Mouse (Mus musculus): ENCODE results near the gene Ank3.

Ank3 gene

DNA sequence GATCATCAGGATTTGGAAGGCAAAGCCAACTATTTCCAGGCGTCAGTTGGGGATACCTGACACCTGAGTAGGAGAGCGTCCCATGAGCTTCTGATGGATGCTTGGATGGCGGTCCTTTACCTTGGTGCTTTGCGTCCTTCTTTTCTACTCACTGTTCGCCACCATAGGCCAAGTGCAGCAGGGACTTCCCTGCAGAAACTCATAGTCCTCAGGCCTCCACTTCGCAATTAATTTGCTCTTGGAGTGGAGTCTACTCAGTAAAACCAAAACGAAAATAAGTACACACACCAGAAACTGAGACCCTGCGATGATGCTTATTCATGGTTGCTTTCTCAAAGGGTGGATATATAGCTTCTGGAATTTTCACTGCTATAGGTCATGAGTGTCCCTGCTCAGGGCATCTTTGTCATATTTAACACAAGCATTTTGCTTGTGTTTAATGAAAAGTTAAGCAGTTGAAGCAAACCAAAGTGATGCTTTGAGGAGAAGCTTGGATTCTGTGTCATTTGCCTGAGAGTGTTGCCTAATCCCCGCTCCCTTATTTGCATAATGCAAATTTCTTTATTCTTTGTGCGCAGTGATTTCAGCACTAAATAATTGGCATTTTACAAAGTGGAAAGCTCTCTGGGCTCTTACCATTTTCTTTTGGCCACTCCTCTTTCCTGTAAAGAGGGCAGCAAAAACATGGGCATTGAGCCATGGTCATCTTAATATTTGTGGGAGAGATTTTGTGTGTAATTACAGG is 145.5 kb downstream of the Ank3 start:
- DNase-seq: no peak

DNA sequence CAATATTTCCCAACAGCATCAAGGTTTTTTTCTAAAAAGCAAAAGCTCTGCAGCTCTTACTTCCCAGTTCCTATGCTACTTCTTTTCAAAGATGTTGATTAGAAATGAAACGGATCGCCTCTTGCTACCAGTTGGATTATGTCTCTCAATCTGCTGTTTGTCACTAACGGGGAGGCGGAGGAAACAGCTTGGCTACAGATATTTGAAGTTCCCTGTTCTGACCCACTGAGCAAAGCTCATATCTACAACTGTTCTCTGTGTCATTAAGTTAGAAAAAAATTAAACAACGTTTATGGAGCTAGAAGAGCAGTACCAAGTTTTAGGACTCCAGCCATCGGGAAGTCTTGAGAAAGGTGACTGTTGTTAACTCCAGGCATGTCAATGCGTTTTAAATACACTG is 146.1 kb downstream of the Ank3 start:
- no peak for DNase-seq

DNA sequence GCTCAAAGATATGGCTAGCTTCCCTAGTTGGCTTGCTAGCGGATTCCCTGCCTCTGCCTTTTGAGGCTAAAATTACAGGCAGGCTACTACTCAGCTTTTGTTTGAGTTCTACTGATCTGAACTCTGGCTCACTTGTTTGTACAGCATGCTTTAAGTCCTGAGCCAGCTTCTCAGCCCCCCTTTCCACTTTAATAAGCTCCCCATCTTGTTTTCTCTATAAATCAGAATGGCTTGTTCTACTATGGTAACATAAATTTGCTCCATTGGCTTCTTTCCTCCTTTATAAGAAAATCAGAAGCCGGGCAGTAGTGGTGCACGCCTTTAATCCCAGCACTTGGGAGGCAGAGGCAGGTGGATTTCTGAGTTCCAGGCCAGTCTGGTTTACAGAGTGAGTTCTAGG is 147.4 kb downstream of the Ank3 start:
- DNase-seq: no peak

DNA sequence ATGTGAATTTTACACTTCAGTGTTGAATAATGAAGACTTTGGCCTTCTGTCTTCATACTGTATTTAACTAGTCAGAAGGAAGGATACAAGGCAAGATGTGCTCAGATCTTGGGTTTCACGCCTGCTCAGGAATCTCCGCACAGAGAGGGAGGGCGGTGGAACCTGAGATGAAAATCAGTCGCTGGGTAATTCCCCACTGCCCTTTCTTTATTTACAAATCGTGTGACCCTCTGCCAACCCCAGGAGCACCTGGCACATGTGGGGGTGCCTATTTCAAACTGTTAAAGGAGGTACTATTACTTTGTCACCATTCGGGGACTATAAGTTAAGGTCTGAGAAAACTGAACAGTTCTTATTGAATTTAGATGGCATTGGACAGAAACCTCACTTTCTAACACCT is 148.1 kb downstream of the Ank3 start:
- no peak for DNase-seq

DNA sequence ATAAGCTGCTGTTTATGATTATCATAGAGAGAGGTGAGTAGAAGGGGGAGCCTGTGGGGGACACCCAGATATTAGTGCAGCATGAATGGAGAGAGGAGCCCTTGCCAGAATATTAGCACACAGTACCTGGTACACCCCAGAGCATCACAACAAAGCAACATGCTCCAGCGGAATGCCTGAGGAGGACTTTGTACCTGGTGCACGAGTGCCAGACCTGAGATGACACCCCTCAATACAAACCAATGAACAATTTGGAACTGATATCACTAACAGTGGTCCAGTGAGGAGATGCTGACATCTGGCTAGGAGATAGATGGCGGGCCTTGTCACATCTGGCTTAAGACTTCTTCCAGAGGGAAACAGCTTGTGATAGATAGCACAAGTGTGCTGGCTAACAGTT is 150.2 kb downstream of the Ank3 start:
- DNase-seq: no peak

DNA sequence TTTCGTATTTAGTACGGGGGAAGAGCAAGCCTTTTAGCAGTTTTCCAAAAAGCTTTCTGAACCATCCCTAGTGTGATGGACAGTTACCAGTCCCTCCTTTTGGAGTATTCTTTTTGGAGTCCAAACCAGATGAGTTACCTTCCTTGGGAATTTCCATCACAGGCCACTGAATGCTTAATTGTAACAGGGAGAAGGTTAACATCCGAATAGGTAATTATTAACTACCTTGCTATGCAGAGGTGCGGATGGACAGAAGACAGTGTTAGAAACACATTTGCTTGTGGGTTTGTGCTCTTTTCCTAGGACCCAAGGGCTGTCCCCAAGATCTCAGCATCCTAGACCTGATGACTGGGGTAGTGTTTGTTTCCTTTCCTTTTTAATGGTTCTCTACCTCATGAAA is 150.6 kb downstream of the Ank3 start:
- DNase-seq: no peak

DNA sequence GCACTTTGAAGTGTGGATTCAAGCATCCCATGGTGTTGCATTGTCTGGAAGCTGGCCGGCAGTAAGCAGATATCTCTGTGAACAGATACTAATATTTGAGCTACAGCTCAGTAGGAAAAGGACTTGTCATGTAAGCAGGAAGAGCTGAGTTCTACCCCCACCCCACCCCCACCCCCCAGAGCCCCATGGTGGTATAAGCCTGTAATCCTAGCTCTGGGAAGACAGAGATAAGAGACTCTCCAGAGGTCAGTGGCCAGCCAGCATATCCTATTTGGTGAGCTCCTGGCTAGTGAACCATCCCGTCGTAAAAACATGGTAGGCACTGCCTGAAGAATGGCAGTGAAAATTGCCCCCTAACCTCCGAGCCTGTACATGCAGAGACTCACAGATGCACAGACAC is 152.3 kb downstream of the Ank3 start:
- no peak for DNase-seq

DNA sequence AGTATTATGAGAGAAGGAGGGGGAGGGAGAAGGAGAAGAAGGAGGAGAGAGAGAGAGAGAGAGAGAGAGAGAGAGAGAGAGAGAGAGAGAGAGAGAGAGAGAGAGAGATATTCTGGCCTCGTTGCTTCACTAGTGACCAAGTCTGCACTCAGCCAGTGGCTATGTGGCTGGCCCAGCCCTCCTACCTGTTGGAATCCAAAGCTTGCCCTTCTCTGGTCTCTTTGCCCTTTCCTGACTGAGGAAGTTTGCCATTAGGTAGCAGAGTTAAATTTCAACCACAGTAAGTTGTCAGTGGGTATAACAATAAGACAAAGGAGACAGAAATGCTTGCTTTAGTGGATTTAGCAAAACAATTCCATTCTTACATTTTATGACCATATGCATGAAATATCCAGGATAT is 154.5 kb downstream of the Ank3 start:
- no peak for DNase-seq

DNA sequence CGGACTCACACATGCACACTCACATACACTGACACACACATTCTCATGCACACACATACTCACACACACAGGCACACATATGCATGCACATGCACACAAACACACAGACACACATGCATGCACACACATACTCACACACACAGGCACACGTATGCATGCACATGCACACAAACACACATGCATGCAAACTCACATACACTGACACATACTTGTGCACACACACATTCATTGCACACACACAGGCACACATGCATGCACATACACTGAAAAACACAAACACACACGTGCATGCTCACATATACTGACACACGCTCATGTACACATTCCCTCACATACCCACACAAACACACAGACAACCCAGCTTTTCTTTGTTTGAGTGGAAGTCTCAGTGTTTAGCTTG is 157.0 kb downstream of the Ank3 start:
- no peak for DNase-seq

DNA sequence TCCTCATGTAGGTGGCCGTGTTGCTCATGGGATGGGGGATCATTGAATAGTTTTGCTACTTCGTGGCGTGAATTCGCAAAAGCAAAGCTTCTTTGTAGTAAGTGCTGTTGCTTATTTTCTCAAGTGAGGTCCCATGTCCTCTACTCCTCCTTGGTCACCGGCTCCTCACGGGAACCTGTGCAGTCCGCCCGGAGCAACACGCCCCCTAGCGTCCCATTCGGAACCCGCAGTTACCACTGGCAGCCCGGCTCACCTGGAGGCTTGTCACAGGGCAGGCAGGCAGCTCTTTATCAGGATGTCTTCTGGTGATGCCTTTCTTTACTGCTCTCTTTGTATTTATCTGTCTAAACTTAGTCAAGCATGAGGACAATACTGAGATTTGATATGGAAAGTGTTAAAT is 157.7 kb downstream of the Ank3 start:
- DNase-seq: peak; percentile 57

DNA sequence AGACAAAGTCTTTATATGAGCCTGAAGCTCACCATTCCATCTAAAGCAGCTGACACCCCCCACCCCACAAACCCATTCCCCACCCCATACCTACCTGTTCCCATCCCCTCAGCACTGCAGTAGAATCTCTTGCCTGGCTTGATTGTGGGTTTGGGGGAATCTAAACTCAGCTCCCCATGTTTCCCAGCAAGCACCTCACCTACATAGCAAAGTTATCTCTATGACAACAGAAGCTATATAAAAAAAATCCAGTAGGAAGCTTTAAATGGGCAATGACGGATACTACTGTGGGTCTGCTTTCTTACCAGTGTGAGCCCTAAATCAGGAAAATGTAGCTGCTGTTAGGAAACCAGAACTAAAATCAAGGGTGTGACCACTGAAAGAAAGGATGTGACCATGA is 161.7 kb downstream of the Ank3 start:
- DNase-seq: no peak

DNA sequence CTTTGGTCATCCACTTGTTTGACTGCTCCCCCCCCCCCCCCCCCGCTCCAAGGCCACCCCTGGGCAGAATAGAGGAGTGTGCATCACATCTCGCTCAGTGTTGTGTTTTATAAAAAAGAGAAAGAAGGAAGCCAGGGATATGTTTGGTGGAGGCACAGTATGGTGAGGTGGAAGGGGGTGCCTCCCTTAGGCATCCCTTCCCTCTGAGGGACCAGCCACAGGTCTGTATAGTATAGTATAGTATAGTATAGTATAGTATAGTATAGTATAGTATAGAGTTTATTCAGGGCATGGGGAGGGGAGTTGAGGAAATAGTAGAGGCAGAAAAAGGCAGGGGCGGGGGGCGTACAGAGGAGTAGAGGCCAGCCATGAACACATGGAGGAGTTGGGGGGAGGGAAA is 164.4 kb downstream of the Ank3 start:
- no peak for DNase-seq

DNA sequence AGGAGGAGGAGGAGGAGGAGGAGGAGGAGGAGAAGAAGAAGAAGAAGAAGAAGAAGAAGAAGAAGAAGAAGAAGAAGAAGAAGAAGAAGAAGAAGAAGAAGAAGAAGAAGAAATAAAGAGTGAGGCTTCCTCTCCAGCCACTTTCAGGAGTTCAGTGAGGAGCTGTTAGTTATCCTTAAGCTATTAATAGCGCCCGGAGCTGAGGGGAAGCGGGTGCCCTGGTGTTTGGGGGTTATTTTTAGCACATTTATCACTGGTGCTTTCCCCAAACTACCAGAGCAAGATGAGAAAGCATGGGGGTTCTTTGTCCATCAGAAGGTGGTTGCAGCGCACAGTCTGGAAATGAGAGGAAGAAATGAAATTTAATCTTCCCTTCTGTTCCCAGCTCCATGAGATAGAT is 166.5 kb downstream of the Ank3 start:
- DNase-seq: no peak

DNA sequence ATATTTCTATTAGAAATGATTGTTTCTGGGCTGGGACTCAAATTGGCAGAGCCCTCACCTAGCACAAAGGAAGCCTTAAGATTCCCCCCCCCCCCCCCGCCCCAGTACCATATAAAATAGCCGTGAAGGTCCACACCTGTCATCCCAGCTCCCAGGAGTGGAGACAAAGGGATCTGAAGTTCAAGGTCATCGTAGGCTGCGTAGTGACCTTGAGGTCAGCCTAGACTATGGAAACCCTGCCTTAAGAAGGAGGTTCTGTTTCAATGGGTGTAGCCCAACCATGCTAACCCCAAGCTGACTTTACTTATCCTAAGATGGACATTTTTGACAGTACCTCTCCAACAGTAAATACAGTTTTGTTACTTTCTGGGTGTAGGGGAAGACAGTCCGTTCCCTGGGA is 170.4 kb downstream of the Ank3 start:
- DNase-seq: no peak

DNA sequence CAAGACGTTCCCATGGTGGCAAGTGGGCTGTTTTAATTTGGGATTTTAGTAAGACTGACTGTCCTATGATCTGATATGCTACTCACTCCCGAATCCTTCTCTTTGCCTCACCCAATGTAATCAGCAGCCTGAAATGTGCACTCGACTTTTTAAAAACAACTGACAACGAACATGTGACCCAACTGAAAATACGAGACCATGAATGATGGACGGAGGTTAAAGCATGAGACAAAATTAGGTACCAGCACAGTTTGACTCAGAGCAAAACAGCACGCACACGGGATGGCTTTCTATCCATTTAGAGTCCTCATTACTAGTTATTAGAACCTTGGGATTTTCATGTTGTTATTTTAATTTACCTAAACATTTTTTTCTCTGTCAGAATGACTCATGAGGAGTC is 171.2 kb downstream of the Ank3 start:
- DNase-seq: no peak

DNA sequence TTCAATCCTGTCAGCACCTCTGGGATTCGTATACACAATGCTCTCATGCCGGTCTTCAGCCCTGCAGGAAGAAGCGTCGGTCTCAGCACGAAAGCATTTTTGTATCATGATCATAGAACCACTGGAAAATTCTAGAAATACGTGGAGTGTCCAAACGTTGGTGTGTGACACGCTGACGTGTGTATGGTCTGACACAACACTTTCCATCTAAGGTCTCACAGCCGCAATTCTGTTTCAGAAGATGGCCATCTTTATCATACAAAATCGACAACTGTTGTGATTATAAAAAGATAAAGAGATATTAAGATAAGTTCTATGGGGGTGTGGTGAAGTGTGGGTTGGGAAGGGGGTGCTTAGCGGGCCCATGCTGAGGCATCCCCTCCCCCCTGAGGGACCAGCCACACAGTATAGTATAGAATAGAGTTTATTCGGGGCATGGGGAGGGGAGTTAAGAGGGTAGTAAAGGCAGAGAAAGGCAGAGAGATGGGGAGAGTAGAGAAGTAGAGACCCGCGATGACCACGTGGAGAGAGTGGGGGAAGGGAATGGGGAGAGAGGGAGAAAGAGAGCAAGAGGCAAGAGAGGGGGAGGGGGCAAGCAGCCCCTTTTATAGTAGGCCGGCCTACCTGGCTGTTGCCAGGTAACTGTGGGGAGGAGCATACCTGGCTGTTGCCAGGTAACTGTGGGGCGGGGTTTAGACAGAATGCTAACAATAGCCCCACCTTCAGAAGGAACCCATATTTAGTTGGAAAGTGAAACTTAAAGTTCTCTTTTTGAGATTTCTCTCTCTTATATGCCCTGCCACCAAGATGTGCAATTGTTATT is 172.1 kb downstream of the Ank3 start:
- peak; percentile 26 for DNase-seq

DNA sequence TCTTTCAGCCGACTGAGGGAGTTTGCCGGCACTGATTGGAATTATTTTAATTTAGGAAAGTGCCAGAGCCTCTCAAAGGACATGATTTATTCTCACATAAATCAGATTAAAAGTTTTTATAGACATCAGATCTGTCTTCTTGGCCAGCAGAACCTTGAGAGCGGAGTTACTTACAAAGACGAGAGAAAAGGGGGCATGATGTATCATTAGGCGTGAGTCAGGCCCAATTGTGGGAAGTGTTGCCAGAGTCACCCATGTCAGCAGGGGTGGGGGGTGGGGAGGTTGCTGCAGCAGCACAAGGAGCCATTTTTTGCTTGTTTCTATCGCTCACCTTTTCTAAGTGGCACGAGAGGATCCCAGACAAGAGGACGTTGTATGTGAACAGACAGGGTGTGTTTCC is 172.8 kb downstream of the Ank3 start:
- DNase-seq: no peak

DNA sequence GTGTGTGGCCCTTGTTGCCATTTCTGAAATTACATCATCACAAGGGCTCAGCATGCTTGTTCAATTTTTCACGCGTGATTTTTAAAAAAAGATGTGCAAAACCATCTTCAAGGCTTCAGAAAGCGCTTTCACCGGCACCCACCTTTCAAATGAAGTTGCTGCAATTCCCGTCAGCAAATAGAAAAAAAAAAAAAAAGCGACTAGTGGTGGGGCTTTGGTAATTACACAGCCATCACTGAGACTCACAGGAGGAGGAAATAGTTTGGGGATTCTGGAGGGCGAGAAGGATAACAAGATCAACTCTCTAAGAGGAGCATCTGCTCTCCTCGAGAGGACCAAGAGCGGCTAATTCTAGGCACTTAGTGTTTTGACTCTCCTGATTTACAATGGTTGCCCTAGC is 173.4 kb downstream of the Ank3 start:
- no peak for DNase-seq

DNA sequence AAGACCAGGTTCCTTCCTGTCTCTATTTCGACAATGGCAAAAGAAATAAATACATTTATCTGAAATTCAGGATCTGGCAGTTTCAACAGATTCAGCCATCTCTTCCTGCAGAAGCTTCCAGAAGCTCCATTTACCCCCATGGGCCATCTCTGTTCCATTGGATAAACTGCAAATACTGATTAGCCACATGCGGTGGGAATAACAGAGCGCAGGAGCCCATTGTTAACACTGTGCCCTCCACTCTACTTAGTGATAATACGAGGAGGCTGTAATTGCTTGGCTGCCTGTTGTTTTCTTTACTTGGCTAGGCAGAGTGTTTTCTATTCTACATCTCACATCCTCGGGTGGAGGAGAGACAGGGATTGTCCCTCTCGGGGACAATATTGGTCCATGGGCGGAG is 174.5 kb downstream of the Ank3 start:
- no peak for DNase-seq

DNA sequence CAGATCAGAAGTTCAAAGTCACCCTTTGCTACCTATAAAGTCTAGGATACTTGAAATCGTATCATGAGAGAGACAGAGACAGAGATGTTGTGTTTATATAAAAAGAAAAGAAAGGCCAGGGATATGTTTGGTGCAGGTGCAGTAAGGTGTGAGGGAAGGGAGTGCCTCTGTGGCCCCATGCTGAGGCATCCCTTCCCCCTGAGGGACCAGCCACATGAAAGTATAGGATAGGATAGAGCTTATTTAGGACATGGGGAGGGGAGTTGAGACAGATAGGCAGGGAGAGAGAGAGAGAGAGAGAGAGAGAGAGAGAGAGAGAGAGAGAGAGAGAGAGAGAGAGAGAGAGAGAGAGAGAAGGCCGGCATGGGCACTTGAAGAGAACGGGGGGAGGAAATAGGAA is 175.2 kb downstream of the Ank3 start:
- DNase-seq: no peak

DNA sequence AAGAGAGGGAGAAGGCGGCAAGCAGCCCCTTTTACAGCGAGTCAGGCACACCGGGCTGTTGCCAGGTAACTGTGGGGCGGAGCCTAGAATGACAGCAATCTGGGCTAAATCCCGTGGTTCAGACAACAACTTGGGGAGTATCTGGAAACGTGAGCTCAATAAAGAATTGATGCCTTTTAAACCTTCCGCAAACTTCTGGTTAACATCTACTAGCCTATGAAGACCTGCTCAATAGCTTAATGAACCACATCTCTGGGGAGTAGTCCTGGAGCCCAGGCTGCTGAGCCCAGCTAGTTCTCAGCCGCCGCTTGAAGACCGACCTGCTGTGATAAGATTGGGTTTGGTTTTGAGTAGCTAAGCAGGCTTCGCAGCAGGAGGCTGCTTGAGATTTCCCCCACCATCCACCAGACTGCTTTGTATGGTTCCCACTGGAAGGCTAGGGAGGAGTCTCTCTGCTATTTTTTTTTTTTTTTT is 175.7 kb downstream of the Ank3 start:
- DNase-seq: no peak

DNA sequence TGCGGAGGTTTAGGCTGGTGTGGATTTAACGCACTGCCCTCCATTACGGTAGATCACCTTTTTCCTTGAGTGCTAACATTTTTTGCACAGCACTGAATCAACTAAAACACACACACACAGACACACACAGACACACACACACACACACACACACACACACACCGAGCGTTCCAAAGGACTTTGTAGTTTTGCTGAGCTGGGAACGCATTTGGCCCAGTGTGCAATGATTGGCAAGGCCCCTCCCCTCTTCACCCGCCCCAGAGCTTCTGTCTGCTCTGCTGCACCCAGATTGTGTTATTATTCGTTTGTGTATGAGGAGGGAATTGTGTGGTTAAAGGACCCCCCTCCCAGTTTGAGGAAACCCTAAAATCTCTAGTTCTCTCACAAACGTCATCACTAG is 176.3 kb downstream of the Ank3 start:
- no peak for DNase-seq

DNA sequence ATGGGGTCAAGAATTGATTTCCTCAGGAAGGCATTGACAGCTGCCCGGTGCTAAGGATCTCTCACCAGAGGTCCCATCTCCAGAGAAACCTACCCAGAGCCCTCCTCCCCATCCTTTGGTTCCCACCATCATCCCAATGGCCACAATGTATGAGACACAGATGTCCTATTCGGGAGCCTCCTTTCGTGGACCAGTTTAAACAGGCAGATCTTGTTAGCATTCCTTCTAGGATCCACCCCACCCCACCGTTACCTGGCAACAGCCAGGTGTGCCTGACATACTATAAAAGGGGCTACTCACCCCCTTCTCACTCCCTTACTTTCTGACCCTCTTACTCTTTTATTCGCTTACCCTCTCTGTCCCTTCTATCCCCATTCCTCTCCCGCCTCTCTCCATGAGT is 176.9 kb downstream of the Ank3 start:
- DNase-seq: no peak

DNA sequence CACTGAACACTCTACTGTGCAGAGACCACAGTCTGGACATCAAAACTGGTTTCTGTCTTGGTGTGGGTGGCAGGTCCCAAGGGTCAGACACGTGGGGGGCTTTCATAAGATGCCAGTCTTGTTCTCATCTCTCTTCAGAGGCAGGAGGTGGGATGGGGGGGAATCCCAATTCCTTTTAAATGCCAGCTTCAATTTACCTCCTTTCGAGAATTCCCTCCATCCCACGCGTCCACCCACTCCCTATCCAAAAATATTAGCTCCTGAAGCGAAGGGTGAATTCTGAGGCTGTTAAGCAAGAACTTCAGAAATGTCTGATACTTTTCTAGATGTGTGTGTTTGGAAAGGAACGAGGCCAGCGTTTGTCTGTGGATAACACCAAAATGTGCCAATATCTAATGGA is 177.7 kb downstream of the Ank3 start:
- DNase-seq: no peak
